Mouse (Mus musculus) embryonic facial prominence, embryonic 14.5 days (tissue): Measurements from ENCODE around the gene Cacna1d. TPM values are rescaled to one million over a fixed set of nuclear protein-coding genes. Genes with fewer than 3 reads are reported as not detected.
A peak's percentile ranks its signal among the peaks of the same experiment; 100 is the strongest.

Source experiments
- ATAC-seq: fragments of 200-750 bp; cut with Nextera tagmentation; 2 replicates; pipeline ENCODE4 v1.8.0; 2017; ENCODE audit warnings: low read depth, moderate number of reproducible peaks, moderate TSS enrichment
- DNase-seq: peaks from one replicate; pipeline ENCODE4 v3.0.0-alpha.2; 2015; ENCODE audit warnings: low spot score
- H3K27ac ChIP-seq: fragments of 300-500 bp; sonication (generic); replicated peaks from 2 replicates; pipeline ENCODE4 v1.5.1; 2014; ENCODE audit warnings: low read depth, mild to moderate bottlenecking, low read length, moderate library complexity
- H3K27me3 ChIP-seq: fragments of 300-500 bp; sonication (generic); replicated peaks from 2 replicates; pipeline ENCODE4 v1.6.1; 2014; ENCODE audit warnings: low read length; ENCODE audit not compliant: control insufficient read depth, insufficient read depth
- H3K36me3 ChIP-seq: fragments of 300-500 bp; sonication (generic); 2 replicates; pipeline ENCODE4 v1.6.1; 2014; ENCODE audit warnings: low read length, mixed read lengths; ENCODE audit not compliant: control insufficient read depth, insufficient read depth
- H3K4me1 ChIP-seq: fragments of 300-500 bp; sonication (generic); 2 replicates; pipeline ENCODE4 v1.6.1; 2014; ENCODE audit warnings: antibody characterized with exemption, low read length; ENCODE audit not compliant: control insufficient read depth, insufficient read depth
- H3K4me2 ChIP-seq: fragments of 300-500 bp; sonication (generic); 2 replicates; pipeline ENCODE4 v1.6.1; 2014; ENCODE audit warnings: low read depth, mild to moderate bottlenecking, low read length, moderate library complexity, mixed read lengths
- H3K4me3 ChIP-seq: fragments of 300-500 bp; sonication (generic); 2 replicates; pipeline ENCODE4 v1.5.1; 2014; ENCODE audit warnings: low read depth, mild to moderate bottlenecking, low read length
- H3K9ac ChIP-seq: fragments of 300-500 bp; sonication (generic); 2 replicates; pipeline ENCODE4 v1.6.1; 2014; ENCODE audit warnings: low read depth, mild to moderate bottlenecking, low read length, moderate library complexity, mixed read lengths
- H3K9me3 ChIP-seq: fragments of 300-500 bp; sonication (generic); 2 replicates; pipeline ENCODE4 v1.6.1; 2016; ENCODE audit warnings: low read length; ENCODE audit not compliant: control insufficient read depth
- WGBS: fragments of 180-500 bp; shearing (Covaris S2); extraction: QIAGEN DNeasy Blood & Tissue Kit; methylation state at CpG from one replicate; pipeline ENCODE4 v1.1.7; 2014; 5-methylcytosine and 5-hydroxymethylcytosine counted together
- polyA plus RNA-seq: library from polyadenylated mRNA; unstranded; fragments of >200 nt; fragmentation: Nextera tagmentation; extraction: Ambion mirVana; gene quantifications from 2 replicates; pipeline ENCODE4 v1.2.1, GENCODE M21; 2014

Gene Cacna1d
- polyA plus RNA-seq, 1 experiment from 2014 or later = 3.5 TPM

DNA sequence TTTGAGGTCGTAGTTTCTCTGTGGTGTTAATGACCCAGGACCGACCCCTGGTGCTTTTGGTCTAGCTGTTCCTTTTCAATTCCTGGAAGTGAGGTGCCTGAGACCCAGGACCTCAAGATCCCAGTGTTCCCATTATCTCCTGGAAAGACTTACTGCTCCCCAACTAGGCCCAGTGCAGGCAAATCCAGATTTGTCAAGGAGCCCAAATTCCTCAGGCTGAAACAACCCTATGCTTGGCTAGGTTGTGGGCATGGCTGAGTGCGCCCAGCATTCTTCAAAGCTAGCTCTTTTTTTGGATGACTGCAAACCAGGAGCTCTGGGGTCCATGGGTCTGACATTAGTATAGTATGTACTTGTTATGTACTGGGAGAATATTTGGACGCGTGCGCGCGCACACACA, 471.9 kb downstream of the Cacna1d start:
- Histone ChIP-seq H3K4me1 (0 out of 2 replicates have a peak, but pooled peaks cover 3% of the 10 kb centered on the region), H3K9me3 (no peaks in the 10 kb centered on the region), H3K27ac (no peak overlapping the region), H3K9ac (no peak overlapping the region), H3K4me2 (no peak overlapping the region), H3K36me3 (no peaks in the 10 kb centered on the region), H3K27me3 (no peaks in the 10 kb centered on the region), H3K4me3 (no peak overlapping the region)
- DNase-seq = no peak
- ATAC-seq = no peak
- WGBS = 93% methylated on average over 8 of the region's 8 CpGs

GRCm38 (mm10) chr14:30018846-30019245, 472.4 kb downstream of the Cacna1d start:
- H3K9me3 ChIP-seq = no peaks in the 10 kb centered on the region
- ATAC-seq (no peak), DNase-seq (no peak)
- no peak overlapping the region for H3K4me3 ChIP-seq
- WGBS = 93% methylated on average over 6 of the region's 6 CpGs
- H3K27me3 ChIP-seq = no peaks in the 10 kb centered on the region
- H3K9ac ChIP-seq = no peak overlapping the region
- no peak overlapping the region for H3K4me2 ChIP-seq
- H3K36me3 ChIP-seq = no peaks in the 10 kb centered on the region
- H3K27ac ChIP-seq = no peak overlapping the region
- H3K4me1 ChIP-seq = 0 out of 2 replicates have a peak, but pooled peaks cover 3% of the 10 kb centered on the region

DNA sequence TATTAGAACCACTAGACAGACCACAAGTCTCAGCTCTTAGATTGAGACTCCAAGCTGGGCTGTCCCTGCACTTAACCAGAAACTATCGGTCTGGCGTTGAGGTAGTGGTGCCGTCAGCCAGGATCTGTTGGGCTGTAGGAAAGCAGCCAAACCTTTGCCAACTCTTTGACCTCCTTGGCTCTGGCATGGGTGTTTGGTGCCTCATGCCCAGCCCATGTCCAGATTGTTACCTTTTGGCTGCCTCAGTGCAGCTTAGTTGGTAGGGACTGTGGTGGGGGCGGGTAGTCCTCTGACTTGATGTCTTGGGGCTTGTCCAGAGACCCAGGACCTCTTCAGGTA, 472.8 kb downstream of the Cacna1d start:
- Histone ChIP-seq H3K9me3 (no peaks in the 10 kb centered on the region), H3K27ac (no peak overlapping the region), H3K9ac (no peak overlapping the region), H3K4me2 (no peak overlapping the region), H3K4me1 (0 out of 2 replicates have a peak, but pooled peaks cover 3% of the 10 kb centered on the region), H3K4me3 (no peak overlapping the region), H3K27me3 (no peaks in the 10 kb centered on the region), H3K36me3 (no peaks in the 10 kb centered on the region)
- ATAC-seq (no peak), DNase-seq (no peak)
- WGBS = 98% methylated on average over 4 of the region's 4 CpGs

DNA sequence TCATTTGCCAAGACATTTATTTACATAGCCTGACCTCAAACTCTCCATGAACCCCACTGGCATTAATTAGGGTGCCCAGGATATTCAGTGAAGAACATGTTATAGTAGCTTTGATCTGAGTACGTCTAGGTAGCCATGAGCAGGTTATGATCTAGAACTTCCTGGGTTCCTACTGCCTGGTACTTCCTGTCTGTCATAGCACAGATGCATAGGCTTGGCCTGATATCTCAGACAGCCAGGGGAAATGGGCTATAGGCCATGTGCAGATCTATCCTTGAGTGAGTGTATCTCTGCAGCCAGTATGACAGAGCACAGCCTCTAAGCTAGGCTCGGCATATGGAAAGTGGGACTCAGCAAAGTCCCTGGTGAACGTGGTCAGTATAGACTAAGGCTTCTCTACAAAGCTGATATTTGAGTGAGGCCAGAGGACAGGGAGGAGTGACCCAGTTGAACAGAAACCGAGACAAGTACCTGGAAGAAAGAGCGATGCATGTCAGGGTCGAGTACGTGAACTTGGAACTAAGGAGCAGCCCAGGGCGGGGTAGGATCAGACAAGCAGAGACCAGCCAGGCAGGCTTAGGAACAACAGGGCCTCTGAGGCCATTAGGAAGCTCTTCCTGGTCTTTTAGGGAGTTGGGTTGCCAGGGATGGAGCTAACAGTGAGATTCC, 473.3 kb downstream of the Cacna1d start:
- Histone ChIP-seq H3K4me3 (no peak overlapping the region), H3K27me3 (no peaks in the 10 kb centered on the region), H3K36me3 (no peaks in the 10 kb centered on the region), H3K4me2 (no peak overlapping the region), H3K9me3 (no peaks in the 10 kb centered on the region), H3K4me1 (0 out of 2 replicates have a peak, but pooled peaks cover 3% of the 10 kb centered on the region), H3K27ac (no peak overlapping the region), H3K9ac (no peak overlapping the region)
- DNase-seq (no peak), ATAC-seq (no peak)
- WGBS = 88% methylated on average over 8 of the region's 8 CpGs

DNA sequence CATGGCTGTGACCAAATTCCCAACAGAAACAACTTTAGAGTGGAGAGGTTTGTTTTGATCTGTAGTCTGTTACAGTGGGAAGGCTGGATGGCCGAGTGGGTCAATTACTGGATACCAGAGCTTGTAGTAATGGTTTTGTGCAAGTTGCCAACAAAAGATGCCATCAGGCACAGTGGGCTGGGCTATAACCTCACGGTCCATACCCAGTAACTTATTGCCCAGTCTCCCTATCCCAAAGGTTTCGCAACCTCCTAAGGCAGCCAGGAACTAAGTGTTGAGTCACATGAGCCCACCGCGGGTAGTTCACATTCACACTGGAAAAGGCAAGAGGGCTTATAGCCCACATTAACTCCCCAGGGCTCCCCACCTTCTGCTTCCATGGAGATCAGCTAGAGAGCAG, 474.6 kb downstream of the Cacna1d start:
- no peak for ATAC-seq
- Histone ChIP-seq H3K36me3 (no peaks in the 10 kb centered on the region), H3K9ac (no peak overlapping the region), H3K9me3 (no peaks in the 10 kb centered on the region), H3K4me3 (no peak overlapping the region), H3K4me2 (no peak overlapping the region), H3K27ac (no peak overlapping the region), H3K4me1 (0 out of 2 replicates have a peak, but pooled peaks cover 3% of the 10 kb centered on the region), H3K27me3 (no peaks in the 10 kb centered on the region)
- no peak for DNase-seq
- 85% methylated on average over 5 of the region's 5 CpGs for WGBS

DNA sequence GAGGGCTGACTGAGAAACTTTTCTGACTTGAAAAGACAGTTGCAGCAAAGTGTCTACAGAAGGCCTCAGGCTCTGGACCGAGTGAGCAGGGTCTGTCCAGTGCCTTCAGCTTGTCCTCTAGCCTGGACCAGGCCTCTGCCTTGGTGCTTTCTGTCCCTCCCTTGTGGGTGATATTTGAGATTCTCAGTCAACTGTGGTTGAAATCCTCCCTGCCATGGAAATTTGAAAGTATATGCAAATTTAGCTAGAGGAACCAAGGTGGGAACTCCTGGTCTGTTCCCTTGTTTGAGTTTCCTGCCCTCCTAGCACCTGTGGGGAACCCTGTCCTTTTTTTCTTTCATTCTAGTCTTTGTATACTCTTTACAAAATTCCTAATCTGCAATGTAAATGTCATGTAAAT, 476.2 kb downstream of the Cacna1d start:
- Histone ChIP-seq H3K9me3 (no peaks in the 10 kb centered on the region), H3K27ac (no peak overlapping the region), H3K4me2 (no peak overlapping the region), H3K4me1 (0 out of 2 replicates have a peak, but pooled peaks cover 3% of the 10 kb centered on the region), H3K9ac (no peak overlapping the region), H3K36me3 (no peaks in the 10 kb centered on the region), H3K4me3 (no peak overlapping the region), H3K27me3 (no peaks in the 10 kb centered on the region)
- DNase-seq (no peak), ATAC-seq (no peak)
- 63% methylated on average over 1 of the region's 1 CpGs for WGBS

DNA sequence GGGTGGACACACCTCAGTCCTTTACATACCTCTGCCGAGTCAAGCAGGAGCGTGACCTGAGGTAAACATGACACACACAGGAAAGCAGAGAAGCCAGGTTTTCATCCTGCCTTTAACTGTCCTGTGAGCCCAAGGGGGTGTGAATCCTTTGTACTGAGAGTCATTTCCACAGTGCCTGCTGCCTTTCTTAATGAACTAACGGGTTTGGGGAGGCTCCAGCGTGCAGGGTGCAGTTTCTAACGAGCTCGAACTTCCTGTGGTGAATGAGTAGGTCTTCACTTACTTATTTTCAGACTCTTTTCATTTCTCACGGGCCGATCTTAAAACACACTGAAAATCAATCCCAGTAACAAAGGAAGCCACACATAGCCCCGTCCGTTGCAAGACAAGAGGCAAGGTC, 476.8 kb downstream of the Cacna1d start:
- Histone ChIP-seq H3K36me3 (no peaks in the 10 kb centered on the region), H3K27me3 (no peaks in the 10 kb centered on the region), H3K4me1 (no peaks in the 10 kb centered on the region), H3K9ac (no peak overlapping the region), H3K4me3 (no peak overlapping the region), H3K27ac (no peak overlapping the region), H3K4me2 (no peak overlapping the region), H3K9me3 (no peaks in the 10 kb centered on the region)
- 59% methylated on average over 10 of the region's 10 CpGs for WGBS
- no peak for ATAC-seq
- no peak for DNase-seq

- DNase-seq = no peak
- peak; percentile 46; the same call in 1 of the 2 replicates for ATAC-seq
- Histone ChIP-seq H3K27me3 (peaks cover 13% of the 10 kb centered on the region; the same call in 1 of the 2 replicates), H3K4me1 (peaks cover 8% of the 10 kb centered on the region; the same call in 1 of the 2 replicates), H3K27ac (0 out of 2 replicates have a peak overlapping the region, but pooled peaks have one; percentile 18), H3K36me3 (no peaks in the 10 kb centered on the region), H3K4me3 (no peak overlapping the region), H3K4me2 (no peak overlapping the region), H3K9ac (no peak overlapping the region), H3K9me3 (no peaks in the 10 kb centered on the region)
- WGBS = 70% methylated on average over 10 of the region's 10 CpGs
Observed at GRCm38 (mm10) chr14:30011886-30012560, 479.2 kb downstream of the Cacna1d start.
